In the genomic region with DNA sequence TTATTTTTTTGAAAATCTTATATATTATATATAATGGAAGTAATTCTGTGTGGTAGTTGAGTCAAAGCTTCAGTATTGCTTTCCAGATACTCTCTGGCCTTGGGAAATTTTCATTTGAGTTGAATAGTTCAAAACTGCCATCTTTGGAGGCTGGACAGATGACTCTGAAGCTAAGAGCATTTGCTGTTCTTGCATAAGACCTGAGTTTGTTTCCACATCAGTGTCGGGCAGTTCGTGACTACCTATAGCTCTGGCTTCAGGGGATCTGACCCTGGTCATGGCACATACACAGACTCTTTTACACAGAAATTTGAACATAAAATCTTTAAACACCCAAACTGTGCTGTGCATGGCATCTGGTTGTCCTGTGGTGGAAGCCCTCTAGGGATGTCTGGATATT, we compare ENCODE assay signal across 16 mouse cellular contexts.
"Had no signal": no experiment of that assay in that cellular context is flagged by ENCODE, and none has a peak within 500 bp of the region (broad histone marks: within the 10 kb centered on the region; RNA-seq: fewer than 3 reads in every experiment).

No protein-coding gene starts in this region.

- H3K27ac ChIP-seq: neural tube, embryonic 13.5 days; neural tube, embryonic 15.5 days; stomach, embryonic 15.5 days; stomach, postnatal 0 days had no signal

- H3K4me1 ChIP-seq: neural tube, embryonic 13.5 days; neural tube, embryonic 15.5 days; stomach, embryonic 15.5 days had no signal

- H3K9me3 ChIP-seq: neural tube, embryonic 13.5 days; neural tube, embryonic 15.5 days; stomach, embryonic 15.5 days had no signal

- H3K9ac ChIP-seq: neural tube, embryonic 13.5 days; neural tube, embryonic 15.5 days; stomach, embryonic 15.5 days had no signal

- H3K27me3 ChIP-seq: neural tube, embryonic 13.5 days; neural tube, embryonic 15.5 days; stomach, embryonic 15.5 days had no signal

- H3K4me3 ChIP-seq: neural tube, embryonic 13.5 days; neural tube, embryonic 15.5 days; stomach, embryonic 15.5 days had no signal

- H3K4me2 ChIP-seq: neural tube, embryonic 13.5 days; neural tube, embryonic 15.5 days; stomach, embryonic 15.5 days had no signal

- DNase-seq: retina, postnatal 1 day; right cerebral cortex, adult 18-20 months; right cerebral cortex, postnatal 14 days; right cerebral cortex, postnatal 25 days; right cerebral cortex, postnatal 4 days; spleen, adult 18-20 months; thymus, adult 18-20 months; thymus, adult 2 months; thymus, postnatal 14 days; thymus, postnatal 25 days; thymus, postnatal 36 days; thymus, postnatal 4 days had no signal
